Mouse (Mus musculus): ENCODE measurements around the gene Mybpc2. TPM values are rescaled to one million over a fixed set of nuclear protein-coding genes. Genes with fewer than 3 reads are reported as not detected.

The Mybpc2 gene
- polyA plus RNA-seq, 1 experiment from 2014 or later: 0.14 TPM

DNA sequence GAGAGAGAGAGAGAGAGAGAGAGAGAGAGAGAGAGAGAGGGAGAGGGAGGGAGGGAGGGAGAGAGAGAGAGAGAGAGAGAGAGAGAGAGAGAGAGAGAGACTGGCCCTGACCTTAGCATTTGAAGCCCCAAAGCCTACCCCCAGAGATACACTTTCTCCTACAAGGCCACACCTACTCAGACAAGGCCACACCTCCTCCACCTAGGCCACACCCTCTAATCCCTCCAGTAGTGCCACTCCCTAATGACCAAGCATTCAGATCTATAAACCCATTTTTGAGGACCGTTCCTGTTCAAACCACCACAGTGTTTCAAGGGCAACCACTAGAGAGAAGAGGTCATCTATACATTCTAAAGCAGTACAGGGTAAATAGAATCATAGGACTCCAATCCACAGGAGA, 68.2 kb downstream of the Mybpc2 start:
- H3K4me3 ChIP-seq (ENCODE audit: low read length): no peak overlapping the region
- 93% methylated on average over 1 of the region's 1 CpGs for whole genome bisulfite sequencing
- ATAC-seq: no peak
- no peak overlapping the region for H3K9ac ChIP-seq (ENCODE audit: low read depth, low read length)
- no peaks in the 10 kb centered on the region for H3K9me3 ChIP-seq (ENCODE audit: control insufficient read depth, low read length)
- H3K4me2 ChIP-seq (ENCODE audit: low read length): no peak overlapping the region
- H3K27ac ChIP-seq (ENCODE audit: low read depth, low read length): no peak overlapping the region
- peaks cover 22% of the 10 kb centered on the region for H3K36me3 ChIP-seq (ENCODE audit: control insufficient read depth, insufficient read depth, low read length)
- H3K4me1 ChIP-seq (ENCODE audit: control insufficient read depth, insufficient read depth, low read depth, low read length): peaks cover 12% of the 10 kb centered on the region
- no peaks in the 10 kb centered on the region for H3K27me3 ChIP-seq (replicated peaks; ENCODE audit: control insufficient read depth, insufficient read depth, low read length)

GRCm38 (mm10) chr7:44453256-44453655, 71.2 kb downstream of the Mybpc2 start:
- H3K4me1 ChIP-seq (ENCODE audit: control insufficient read depth, insufficient read depth, low read depth, low read length): peaks cover 17% of the 10 kb centered on the region
- H3K27ac ChIP-seq (ENCODE audit: low read depth, low read length): no peak overlapping the region
- ATAC-seq: peak; percentile 7; the same call in 1 of the 2 replicates
- H3K9ac ChIP-seq (ENCODE audit: low read depth, low read length): no peak overlapping the region
- H3K4me3 ChIP-seq (ENCODE audit: low read length): no peak overlapping the region
- H3K9me3 ChIP-seq (ENCODE audit: control insufficient read depth, low read length): no peaks in the 10 kb centered on the region
- H3K36me3 ChIP-seq (ENCODE audit: control insufficient read depth, insufficient read depth, low read length): peaks cover 27% of the 10 kb centered on the region
- no peak overlapping the region for H3K4me2 ChIP-seq (ENCODE audit: low read length)
- no peaks in the 10 kb centered on the region for H3K27me3 ChIP-seq (replicated peaks; ENCODE audit: control insufficient read depth, insufficient read depth, low read length)
- 8% methylated on average over 3 of the region's 3 CpGs for WGBS

Small RNA genes lying within 50 kb of the gene (microRNA-seq; reads per million reads assigned to microRNA genes)
- gene Mir7052: not detected
- gene Mir7053: not detected

Other genes starting within 250 kb of the Mybpc2 start
- 3.5 and 3.6 TPM in 2 replicates for gene Clec11a, start 217.8 kb downstream of the Mybpc2 start, polyA plus RNA-seq (2015; fragmentation: Nextera tagmentation; extraction: Ambion mirVana)
- gene Shank1, start 214.4 kb downstream of the Mybpc2 start, polyA plus RNA-seq (2015; fragmentation: Nextera tagmentation; extraction: Ambion mirVana): 33.1 and 33.6 TPM in 2 replicates
- gene Syt3, start 140.6 kb downstream of the Mybpc2 start, polyA plus RNA-seq (2015; fragmentation: Nextera tagmentation; extraction: Ambion mirVana): 74.8 and 75.6 TPM in 2 replicates
- gene 1700008O03Rik, start 138.8 kb downstream of the Mybpc2 start, polyA plus RNA-seq (2015; fragmentation: Nextera tagmentation; extraction: Ambion mirVana): 3.6 and 3.8 TPM in 2 replicates
- gene Lrrc4b, start 95.6 kb downstream of the Mybpc2 start, polyA plus RNA-seq (2015; fragmentation: Nextera tagmentation; extraction: Ambion mirVana): 12.4 and 12.6 TPM in 2 replicates
- gene Aspdh, start 59.3 kb downstream of the Mybpc2 start, polyA plus RNA-seq (2015; fragmentation: Nextera tagmentation; extraction: Ambion mirVana): 3.1 and 3.9 TPM in 2 replicates
- 42.5 and 46.2 TPM in 2 replicates for gene Josd2, start 56.7 kb downstream of the Mybpc2 start, polyA plus RNA-seq (2015; fragmentation: Nextera tagmentation; extraction: Ambion mirVana)
- 145 and 150 TPM in 2 replicates for gene Emc10, start 28.1 kb downstream of the Mybpc2 start, polyA plus RNA-seq (2015; fragmentation: Nextera tagmentation; extraction: Ambion mirVana)
- 20.4 and 23.7 TPM in 2 replicates for gene Fam71e1, start 28.1 kb downstream of the Mybpc2 start, polyA plus RNA-seq (2015; fragmentation: Nextera tagmentation; extraction: Ambion mirVana)
- not detected in 2 replicates for gene Spib, start 7.4 kb upstream of the Mybpc2 start, polyA plus RNA-seq (2015; fragmentation: Nextera tagmentation; extraction: Ambion mirVana)
- gene Pold1, start 24.2 kb upstream of the Mybpc2 start, polyA plus RNA-seq (2015; fragmentation: Nextera tagmentation; extraction: Ambion mirVana): 20.5 and 26.3 TPM in 2 replicates
- gene Nr1h2, start 29.3 kb upstream of the Mybpc2 start, polyA plus RNA-seq (2015; fragmentation: Nextera tagmentation; extraction: Ambion mirVana): 62.0 and 66.1 TPM in 2 replicates
- gene Napsa, start 47.7 kb upstream of the Mybpc2 start, polyA plus RNA-seq (2015; fragmentation: Nextera tagmentation; extraction: Ambion mirVana): 1.1 and 1.6 TPM in 2 replicates
- 6.4 and 8.5 TPM in 2 replicates for gene Kcnc3, start 66.0 kb upstream of the Mybpc2 start, polyA plus RNA-seq (2015; fragmentation: Nextera tagmentation; extraction: Ambion mirVana)
- gene Myh14, start 146.2 kb upstream of the Mybpc2 start, polyA plus RNA-seq (2015; fragmentation: Nextera tagmentation; extraction: Ambion mirVana): 5.0 and 8.0 TPM in 2 replicates
- gene Izumo2, start 184.1 kb upstream of the Mybpc2 start, polyA plus RNA-seq (2015; fragmentation: Nextera tagmentation; extraction: Ambion mirVana): not detected in 2 replicates
- gene Vrk3, start 223.8 kb upstream of the Mybpc2 start, polyA plus RNA-seq (2015; fragmentation: Nextera tagmentation; extraction: Ambion mirVana): 31.2 and 34.0 TPM in 2 replicates
- gene Zfp473, start 226.4 kb upstream of the Mybpc2 start, polyA plus RNA-seq (2015; fragmentation: Nextera tagmentation; extraction: Ambion mirVana): 1.1 and 1.4 TPM in 2 replicates

Measured in hindbrain, embryonic 16.5 days (tissue).